Mouse (Mus musculus) neutrophil, adult 5-6 weeks (primary cell): ENCODE measurements around the gene Plpp3. TPM values are rescaled to one million over a fixed set of nuclear protein-coding genes. Genes with fewer than 3 reads are reported as not detected.

Experiments
- ATAC-seq: fragments of 151-379, 151-347 bp; 2 replicates; pipeline ENCODE4 v1.8.0; 2017; ENCODE audit warnings: mild to moderate bottlenecking, moderate TSS enrichment; ENCODE audit not compliant: insufficient number of reproducible peaks, poor library complexity, low FRiP score, severe bottlenecking; ENCODE audit errors: extremely low read depth
- total RNA-seq: library from RNA; stranded (forward); fragments of 200-1000 nt; gene quantifications from 2 replicates; pipeline ENCODE4 v1.2.3, GENCODE M21; 2017

Plpp3 gene
- total RNA-seq, 1 experiment from 2014 or later, result 3.0 TPM

DNA sequence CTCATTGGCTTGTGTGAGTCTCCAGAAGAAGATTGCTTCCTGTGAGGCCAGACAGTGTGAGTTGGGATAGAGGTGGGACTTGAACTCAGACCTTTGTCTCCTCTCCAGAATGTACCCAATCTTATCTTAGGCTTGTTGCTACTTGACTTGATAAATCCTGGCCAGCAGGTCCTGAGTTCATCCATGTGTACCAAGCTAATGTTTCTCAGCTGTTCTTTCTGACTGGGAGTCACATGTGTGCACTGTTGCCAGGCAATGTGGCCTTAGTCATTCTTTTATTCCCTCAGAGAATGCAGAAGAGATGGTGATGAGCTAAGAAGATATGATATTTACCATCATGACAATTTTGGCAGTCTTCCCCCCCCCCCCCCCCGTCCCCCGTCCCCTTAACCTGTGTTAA, 115.9 kb downstream of the Plpp3 start:
- ATAC-seq, result no peak

DNA sequence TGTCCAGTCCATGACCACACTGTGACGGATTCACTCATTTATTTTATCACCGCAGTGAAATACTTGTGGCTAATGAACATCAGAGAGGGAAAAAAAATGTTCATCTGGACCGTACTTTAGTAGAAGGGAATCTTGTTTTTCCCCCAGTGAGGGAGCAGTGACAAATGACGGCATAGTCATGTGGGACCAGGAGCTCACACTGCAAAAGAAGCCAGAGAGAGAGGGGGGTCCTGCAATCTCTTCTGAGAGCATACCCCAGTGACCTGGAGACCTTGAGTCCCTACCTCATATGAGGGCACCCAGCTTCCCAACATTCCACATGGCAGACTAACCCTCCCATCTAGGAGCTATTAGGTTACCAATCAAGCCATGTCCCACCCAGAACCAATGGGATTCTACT, 116.3 kb downstream of the Plpp3 start:
- no peak for ATAC-seq

DNA sequence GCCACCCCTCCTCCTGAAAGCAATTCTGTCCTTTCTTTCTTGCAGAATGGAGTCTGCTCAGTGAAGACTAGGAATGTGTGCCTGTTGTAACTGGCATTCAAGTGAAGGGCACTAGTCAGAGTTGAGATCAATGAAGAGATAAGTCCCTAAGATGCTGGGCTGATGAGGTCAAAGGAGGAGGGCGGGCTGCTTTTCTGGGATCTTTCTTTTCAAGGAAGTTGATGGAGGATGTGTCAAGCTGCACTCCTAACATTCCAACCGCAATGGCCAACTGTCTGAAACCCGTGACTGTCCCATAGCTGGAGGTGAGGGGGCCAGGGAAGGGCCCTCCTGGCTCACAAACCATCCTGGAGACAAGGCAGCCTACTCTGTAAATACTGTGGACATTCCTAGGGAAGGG, 118.5 kb downstream of the Plpp3 start:
- no peak for ATAC-seq

DNA sequence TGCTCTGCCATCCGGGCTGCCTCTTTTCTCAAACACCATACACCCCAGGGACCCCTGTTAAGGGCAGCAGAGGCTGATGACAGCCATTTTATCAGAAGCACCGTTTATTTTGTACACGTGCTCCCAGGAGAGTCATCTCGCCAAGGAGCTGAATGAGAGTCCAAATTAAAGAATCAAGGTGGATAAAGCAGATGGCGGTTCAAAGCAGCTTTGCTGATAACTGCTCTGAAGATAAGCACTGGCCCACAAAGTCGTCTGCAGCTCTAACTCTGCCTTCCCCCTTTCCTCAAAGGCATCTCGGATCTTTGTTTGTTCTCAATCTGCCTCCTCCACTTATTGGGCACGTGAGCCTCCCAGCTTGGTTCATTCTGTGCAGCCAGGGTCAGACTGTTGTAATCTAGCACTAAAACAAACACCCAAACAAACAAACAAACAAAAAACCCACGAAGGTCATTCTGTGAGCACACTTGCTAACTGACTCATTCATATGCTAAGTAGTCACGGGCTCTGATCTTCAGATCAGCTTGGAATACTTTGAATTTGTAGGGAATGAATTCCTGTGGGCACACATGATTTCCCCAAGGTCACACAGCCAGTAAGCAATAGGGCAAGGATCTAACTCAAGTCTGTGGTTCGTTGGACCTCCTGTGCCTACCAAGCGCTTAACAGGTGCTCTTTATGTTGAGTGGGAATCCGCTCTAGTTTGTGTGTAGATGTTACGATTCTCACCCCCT, 119.1 kb downstream of the Plpp3 start:
- ATAC-seq, result no peak

DNA sequence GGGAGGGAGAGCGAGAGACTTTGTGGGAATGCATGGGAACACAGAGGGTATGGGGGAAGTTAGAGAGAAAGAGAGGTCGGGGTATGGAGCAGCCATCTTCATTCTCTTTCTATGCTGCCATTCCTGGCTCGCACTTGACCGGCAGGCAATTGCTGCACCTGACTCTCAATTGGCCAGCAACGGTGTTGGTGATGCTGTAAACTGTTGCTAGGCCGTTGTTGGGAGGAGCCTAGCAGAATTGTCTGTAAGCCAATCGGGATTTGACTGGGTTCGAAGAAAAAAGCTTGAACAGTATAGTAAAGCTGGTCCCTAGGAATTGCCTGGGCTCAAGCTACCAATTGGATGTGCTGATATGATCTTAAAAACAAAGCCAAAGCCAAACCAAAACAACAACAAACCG, 121.0 kb downstream of the Plpp3 start:
- no peak for ATAC-seq

DNA sequence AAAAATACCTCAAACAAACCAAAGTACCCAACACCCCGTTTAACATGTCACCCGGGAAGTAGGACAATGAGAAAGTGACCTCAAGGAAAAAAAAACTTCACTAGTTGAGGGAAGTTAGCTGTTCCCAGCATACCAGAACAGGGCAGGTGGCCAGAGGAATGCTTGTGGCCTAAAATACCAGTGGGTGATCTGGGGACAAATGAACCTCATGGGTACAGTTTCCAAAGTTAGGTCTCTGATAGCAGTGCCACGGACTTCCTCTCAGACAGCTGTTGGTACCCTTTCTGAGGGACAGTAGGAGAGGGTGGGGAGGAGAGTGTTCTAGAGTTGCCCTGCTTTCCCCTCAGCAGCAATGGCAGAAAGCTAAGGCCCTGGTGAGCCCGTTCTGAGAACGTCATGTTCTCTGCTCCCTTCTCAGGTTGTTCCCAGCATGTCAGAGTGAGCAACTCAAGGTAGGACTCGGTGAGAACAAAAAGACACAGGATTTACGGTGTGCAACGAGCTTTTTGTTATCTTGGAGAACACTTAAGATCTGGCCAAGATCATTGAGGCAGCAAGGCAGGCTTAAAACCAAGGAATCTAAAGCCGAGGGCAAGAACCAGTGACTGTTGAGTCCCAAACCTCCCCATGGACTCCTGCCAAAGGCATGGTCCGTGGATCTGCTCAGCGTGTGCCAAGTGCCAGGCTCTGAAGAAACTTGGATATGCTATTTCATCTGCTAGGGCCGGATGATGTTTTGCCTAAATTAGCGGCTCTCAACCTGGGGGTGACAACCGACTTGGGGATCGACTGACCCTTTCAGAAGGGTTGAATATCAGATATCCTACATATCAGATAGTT, 121.6 kb downstream of the Plpp3 start:
- no peak for ATAC-seq

DNA sequence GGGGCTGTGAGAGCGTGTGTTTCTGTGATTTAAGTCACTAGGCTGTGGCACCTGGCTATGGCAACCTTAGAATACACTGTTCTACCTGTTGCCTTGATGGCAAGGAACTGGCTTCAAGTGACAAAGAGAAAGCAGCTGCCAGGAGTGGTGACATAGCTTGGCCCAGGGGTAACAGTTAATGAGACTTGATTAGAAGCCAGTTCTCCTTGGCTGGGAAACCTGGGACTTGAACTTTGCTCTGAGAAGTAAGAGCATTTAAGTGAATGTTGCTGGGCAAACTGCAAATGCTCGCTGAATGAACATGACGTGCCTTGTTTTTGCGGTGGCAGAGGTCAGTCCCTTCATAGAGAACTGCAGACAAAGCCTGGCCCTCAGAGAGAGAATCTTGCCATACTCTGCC, 122.7 kb downstream of the Plpp3 start:
- no peak for ATAC-seq

DNA sequence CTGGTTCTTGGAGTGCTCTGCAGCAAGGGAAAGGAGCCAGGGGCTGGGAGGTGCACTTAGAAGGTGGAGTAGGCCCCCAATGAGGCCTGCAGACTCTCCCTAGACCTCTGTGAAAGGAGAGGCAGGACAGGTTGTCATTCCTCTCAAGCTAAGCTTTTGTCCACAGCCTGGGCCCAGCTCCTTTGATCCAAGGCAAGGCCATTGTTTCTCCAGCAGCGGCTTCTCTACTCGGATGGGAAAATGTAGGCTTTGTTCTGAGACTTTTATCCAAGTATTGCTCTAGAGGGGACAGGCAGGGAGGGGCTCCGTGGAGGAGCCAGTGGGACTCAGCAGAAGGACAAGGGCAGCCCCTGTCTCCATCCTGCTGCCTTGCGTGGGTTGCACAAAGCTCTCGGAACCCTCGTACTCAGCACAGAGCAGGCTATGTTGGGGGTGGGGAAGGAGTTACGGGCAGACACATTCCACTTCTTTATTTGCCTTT, 124.6 kb downstream of the Plpp3 start:
- no peak for ATAC-seq

Other genes starting within 250 kb of the Plpp3 start
- not detected in 2 replicates for gene Fyb2, start 243.9 kb upstream of the Plpp3 start, total RNA-seq
- gene Prkaa2, start 47.5 kb upstream of the Plpp3 start, total RNA-seq, result 0.12 and 0.25 TPM in 2 replicates